Mouse (Mus musculus): ENCODE data around the gene Tardbp.

GRCm38 (mm10) chr4:148603376-148604139 lies 23.3 kb downstream of the Tardbp start:
- TF ChIP-seq TCF12 (IDR thresholded peaks at IDR 0.05; ENCODE audit: insufficient read depth, poor library complexity, severe bottlenecking): no peak
- TF ChIP-seq POLR2A (IDR thresholded peaks at IDR 0.05; ENCODE audit: insufficient read length, low read depth): no peak
- no peak for TF ChIP-seq MAX (IDR thresholded peaks at IDR 0.05; ENCODE audit: low read depth)
- no peak for TF ChIP-seq E2F4 (IDR thresholded peaks at IDR 0.05; ENCODE audit: insufficient read depth)
- TF ChIP-seq CEBPB (IDR thresholded peaks at IDR 0.05; ENCODE audit: insufficient read depth, poor library complexity, severe bottlenecking): no peak
- no peak for TF ChIP-seq REST (IDR thresholded peaks at IDR 0.05; ENCODE audit: insufficient read depth, insufficient read length)
- TF ChIP-seq SRF (IDR thresholded peaks at IDR 0.05; ENCODE audit: control insufficient read depth, insufficient read length, low read depth): no peak
- no peak for TF ChIP-seq MYOD1 (IDR thresholded peaks at IDR 0.05; ENCODE audit: control insufficient read depth in 1 of 3, insufficient read length in 2 of 3, low read depth in 2 of 3)
